Mouse (Mus musculus) midbrain, embryonic 11.5 days (tissue): ENCODE measurements around the gene 1300017J02Rik. TPM values are rescaled to one million over a fixed set of nuclear protein-coding genes. Genes with fewer than 3 reads are reported as not detected.

Source experiments
- ATAC-seq: fragments of 200-750 bp; cut with Nextera tagmentation; 2 replicates; pipeline ENCODE4 v1.8.0; 2017; ENCODE audit warnings: moderate TSS enrichment, moderate library complexity; ENCODE audit not compliant: low FRiP score
- DNase-seq: peaks from one replicate; pipeline ENCODE4 v3.0.0; 2015; ENCODE audit warnings: low spot score; ENCODE audit errors: missing footprints
- H3K27ac ChIP-seq: fragments of 300-500 bp; sonication (generic); 2 replicates; pipeline ENCODE4 v1.5.1; 2014; ENCODE audit warnings: low read depth, low read length
- H3K27me3 ChIP-seq: fragments of 300-500 bp; sonication (generic); 2 replicates; pipeline ENCODE4 v1.6.1; 2014; ENCODE audit warnings: mild to moderate bottlenecking, low read length, moderate library complexity, mixed read lengths; ENCODE audit not compliant: control insufficient read depth, insufficient read depth
- H3K36me3 ChIP-seq: fragments of 300-500 bp; sonication (generic); 2 replicates; pipeline ENCODE4 v1.6.1; 2014; ENCODE audit warnings: mild to moderate bottlenecking, low read length, moderate library complexity, mixed read lengths; ENCODE audit not compliant: control insufficient read depth, insufficient read depth
- H3K4me1 ChIP-seq: fragments of 300-500 bp; sonication (generic); 2 replicates; pipeline ENCODE4 v1.6.1; 2014; ENCODE audit warnings: low read length; ENCODE audit not compliant: control insufficient read depth, insufficient read depth
- H3K4me2 ChIP-seq: fragments of 300-500 bp; sonication (generic); 2 replicates; pipeline ENCODE4 v1.6.1; 2014; ENCODE audit warnings: mild to moderate bottlenecking, moderate library complexity
- H3K4me3 ChIP-seq: fragments of 300-500 bp; sonication (generic); 2 replicates; pipeline ENCODE4 v1.5.1; 2014; ENCODE audit warnings: low read depth, low read length
- H3K9ac ChIP-seq: fragments of 300-500 bp; sonication (generic); 2 replicates; pipeline ENCODE4 v1.6.1; 2014; ENCODE audit warnings: low read length
- H3K9me3 ChIP-seq: fragments of 300-500 bp; sonication (generic); 2 replicates; pipeline ENCODE4 v1.6.1; 2016; ENCODE audit warnings: low read length; ENCODE audit not compliant: control insufficient read depth
- WGBS: fragments of 180-500 bp; shearing (Covaris S2); extraction: QIAGEN DNeasy Blood & Tissue Kit; methylation state at CpG from one replicate; pipeline ENCODE4 v1.1.7; 2014; 5-methylcytosine and 5-hydroxymethylcytosine counted together
- polyA plus RNA-seq: library from polyadenylated mRNA; unstranded; fragments of >200 nt; fragmentation: Nextera tagmentation; extraction: Ambion mirVana; gene quantifications from 2 replicates; pipeline ENCODE4 v1.2.1, GENCODE M21; 2014

Gene 1300017J02Rik
- polyA plus RNA-seq, 1 experiment from 2014 or later = 2.7 TPM

DNA sequence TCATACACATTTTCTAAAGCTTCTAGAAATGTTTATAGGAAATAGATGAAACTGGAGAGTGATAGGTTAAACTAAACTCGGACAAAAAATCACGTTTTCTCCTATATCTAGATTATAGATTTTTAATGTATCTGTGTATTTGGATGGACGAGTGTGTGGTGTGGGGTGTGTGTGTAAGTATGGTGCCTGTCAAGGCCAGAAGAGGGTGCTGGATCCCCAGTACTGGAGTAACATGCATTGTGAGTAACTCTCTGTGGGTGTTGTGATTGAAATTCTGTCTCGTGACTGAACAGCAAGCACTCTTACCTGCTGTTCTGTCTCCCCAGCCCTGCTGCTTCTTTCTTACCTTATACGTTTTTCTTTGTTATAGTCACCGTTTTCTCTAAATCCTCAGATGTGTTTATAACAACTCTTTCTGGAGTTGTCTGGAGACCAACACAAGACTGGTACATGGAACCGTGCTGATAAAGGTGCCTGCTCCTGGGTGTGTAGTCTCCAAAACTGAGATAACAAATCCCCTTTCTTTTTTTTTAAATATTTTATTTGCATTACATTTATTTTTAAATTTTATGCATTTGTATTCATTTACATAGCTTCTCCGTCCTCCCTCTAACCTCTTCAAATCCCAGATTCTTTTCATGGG is 58.2 kb downstream of the 1300017J02Rik start:
- Histone ChIP-seq H3K9me3 (no peaks in the 10 kb centered on the region), H3K27ac (no peak overlapping the region)

DNA sequence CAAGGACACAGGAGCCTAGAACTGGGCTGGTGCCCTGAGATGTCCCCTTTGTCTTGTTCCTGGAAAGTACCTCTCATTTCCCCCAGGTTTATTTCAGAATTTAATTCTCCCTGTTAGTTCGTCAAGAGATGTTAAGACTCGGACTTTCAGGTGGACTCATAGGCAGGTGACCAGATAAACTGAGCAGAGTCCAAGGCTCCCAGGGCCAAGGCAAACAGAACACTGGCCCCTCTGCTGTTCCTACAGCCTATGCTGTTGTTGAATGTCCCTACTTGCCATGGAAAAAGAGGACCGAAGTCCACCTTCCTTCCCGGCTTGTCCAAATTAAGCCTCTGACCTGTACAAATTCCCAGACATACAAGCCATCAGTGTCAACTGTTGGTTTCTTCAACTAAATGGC is 61.2 kb downstream of the 1300017J02Rik start:
- no peak for ATAC-seq
- WGBS = 94% methylated on average over 4 of the region's 4 CpGs
- Histone ChIP-seq H3K9me3 (no peaks in the 10 kb centered on the region), H3K4me1 (no peaks in the 10 kb centered on the region), H3K27ac (no peak overlapping the region), H3K4me2 (no peak overlapping the region), H3K27me3 (no peaks in the 10 kb centered on the region), H3K36me3 (no peaks in the 10 kb centered on the region), H3K9ac (no peak overlapping the region), H3K4me3 (no peak overlapping the region)
- no peak for DNase-seq

More for the DNA sequence above, 58.2 kb downstream of the 1300017J02Rik start:
- no peak overlapping the region for H3K4me2 ChIP-seq
- no peak for ATAC-seq
- H3K36me3 ChIP-seq = no peaks in the 10 kb centered on the region
- no peak overlapping the region for H3K9ac ChIP-seq
- DNase-seq = no peak
- H3K4me3 ChIP-seq = no peak overlapping the region
- no peaks in the 10 kb centered on the region for H3K27me3 ChIP-seq
- no peaks in the 10 kb centered on the region for H3K4me1 ChIP-seq
- 86% methylated on average over 8 of the region's 8 CpGs for WGBS

DNA sequence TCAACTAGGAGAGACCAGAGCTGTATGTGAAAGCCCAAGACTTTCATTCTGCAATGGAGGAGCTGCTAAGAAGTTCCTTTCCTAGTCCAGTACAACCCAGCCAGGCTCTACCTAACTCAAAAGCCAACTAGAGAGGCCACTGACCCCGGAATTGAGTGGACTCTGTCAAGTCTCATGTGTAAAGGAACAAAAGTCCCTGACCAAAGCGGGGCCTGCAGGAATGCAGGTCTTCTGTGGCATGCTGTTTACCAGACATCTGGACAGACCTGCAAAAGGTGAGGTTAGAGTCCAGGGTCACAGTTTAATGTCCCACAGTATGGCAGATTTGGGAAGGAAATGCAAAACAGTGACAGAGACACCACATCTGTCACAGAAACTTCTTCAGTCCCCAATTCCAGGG is 63.7 kb downstream of the 1300017J02Rik start:
- Histone ChIP-seq H3K9me3 (no peaks in the 10 kb centered on the region), H3K27ac (no peak overlapping the region), H3K4me3 (no peak overlapping the region), H3K4me1 (no peaks in the 10 kb centered on the region), H3K36me3 (no peaks in the 10 kb centered on the region), H3K9ac (no peak overlapping the region), H3K4me2 (no peak overlapping the region), H3K27me3 (no peaks in the 10 kb centered on the region)
- 70% methylated on average over 2 of the region's 2 CpGs for WGBS
- ATAC-seq (no peak), DNase-seq (no peak)

DNA sequence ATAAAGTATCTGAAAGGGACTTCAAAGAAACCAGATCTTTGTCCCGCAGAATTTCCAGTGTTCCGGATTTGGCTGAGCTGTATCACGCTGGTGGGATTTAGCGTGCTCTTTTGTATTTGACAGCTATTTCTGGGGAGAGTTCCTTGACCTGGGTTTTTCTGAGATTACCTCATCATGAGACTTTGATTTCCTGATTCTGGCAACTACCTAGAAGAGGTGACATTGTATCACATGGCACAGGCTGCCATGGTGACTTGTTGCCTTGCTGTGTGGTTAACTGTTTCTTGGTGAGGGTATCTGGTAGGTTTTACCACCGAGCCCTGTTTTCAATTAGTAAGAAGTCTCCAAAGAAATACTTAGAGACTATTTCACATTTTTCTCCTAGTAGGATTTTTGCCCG is 65.4 kb downstream of the 1300017J02Rik start:
- no peak overlapping the region for H3K9ac ChIP-seq
- no peak overlapping the region for H3K27ac ChIP-seq
- DNase-seq (no peak), ATAC-seq (no peak)
- no peak overlapping the region for H3K4me3 ChIP-seq
- H3K9me3 ChIP-seq = no peaks in the 10 kb centered on the region
- WGBS = 87% methylated on average over 6 of the region's 6 CpGs
- no peaks in the 10 kb centered on the region for H3K27me3 ChIP-seq
- H3K4me2 ChIP-seq = no peak overlapping the region
- no peaks in the 10 kb centered on the region for H3K36me3 ChIP-seq
- H3K4me1 ChIP-seq = no peaks in the 10 kb centered on the region; the same call in 1 of the 2 replicates

DNA sequence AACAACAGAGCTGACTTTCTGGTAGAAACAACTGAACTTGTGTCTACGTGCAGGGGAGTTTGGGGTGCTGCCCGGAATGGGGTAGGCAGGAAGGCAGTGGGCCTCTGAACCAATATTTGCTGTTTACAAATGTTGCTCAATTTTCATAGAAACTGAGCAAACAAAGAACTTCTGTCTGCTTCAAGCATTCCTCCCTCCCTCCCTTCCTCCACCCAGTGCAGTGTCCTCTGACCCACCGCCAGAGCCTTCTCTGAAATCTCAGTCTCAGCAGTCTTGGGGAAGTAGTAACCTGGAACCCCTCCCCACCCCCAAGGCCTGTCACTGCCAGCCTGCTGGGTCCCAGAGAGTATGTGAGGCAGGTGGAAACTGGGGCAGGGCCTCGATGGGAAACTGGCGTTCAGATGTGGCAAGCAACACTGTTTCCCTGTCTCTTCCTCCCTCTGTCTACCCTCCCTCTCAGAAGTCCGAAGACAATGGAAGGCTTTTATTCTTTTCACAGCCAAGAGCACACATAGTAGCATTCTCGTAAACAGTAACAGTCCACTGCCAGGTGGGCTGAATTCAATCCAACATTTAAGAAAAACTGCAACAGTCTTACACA is 70.2 kb downstream of the 1300017J02Rik start:
- Histone ChIP-seq H3K27me3 (no peaks in the 10 kb centered on the region), H3K9me3 (no peaks in the 10 kb centered on the region), H3K27ac (no peak overlapping the region), H3K4me3 (no peak overlapping the region), H3K4me2 (no peak overlapping the region), H3K9ac (no peak overlapping the region), H3K4me1 (no peaks in the 10 kb centered on the region; the same call in 1 of the 2 replicates), H3K36me3 (no peaks in the 10 kb centered on the region)
- WGBS = 68% methylated on average over 7 of the region's 7 CpGs
- DNase-seq (no peak), ATAC-seq (no peak)

DNA sequence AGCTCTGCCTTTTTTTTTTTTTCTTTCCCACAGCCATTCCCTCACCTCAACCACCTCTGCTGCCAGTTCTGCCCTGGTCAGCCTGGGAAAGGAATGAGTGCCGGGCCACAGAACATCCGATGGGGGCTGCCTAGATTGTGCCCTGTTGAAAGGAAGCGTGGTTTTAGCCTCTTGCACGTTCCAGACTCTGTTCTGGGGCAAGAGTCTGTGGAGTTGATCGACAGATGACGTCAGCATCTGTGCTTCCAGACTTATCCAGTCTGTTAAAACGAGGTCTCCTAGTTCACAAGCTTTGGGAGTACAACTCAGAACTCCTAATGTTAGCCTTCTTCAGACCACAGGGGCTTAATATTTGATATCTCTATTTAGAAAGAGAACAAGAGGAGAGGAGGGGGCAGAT is 70.8 kb downstream of the 1300017J02Rik start:
- Histone ChIP-seq H3K27me3 (no peaks in the 10 kb centered on the region), H3K4me3 (no peak overlapping the region), H3K4me1 (no peaks in the 10 kb centered on the region; the same call in 1 of the 2 replicates), H3K9me3 (no peaks in the 10 kb centered on the region), H3K36me3 (no peaks in the 10 kb centered on the region), H3K27ac (no peak overlapping the region), H3K9ac (no peak overlapping the region), H3K4me2 (no peak overlapping the region)
- WGBS = 86% methylated on average over 7 of the region's 7 CpGs
- ATAC-seq = no peak
- DNase-seq = no peak

DNA sequence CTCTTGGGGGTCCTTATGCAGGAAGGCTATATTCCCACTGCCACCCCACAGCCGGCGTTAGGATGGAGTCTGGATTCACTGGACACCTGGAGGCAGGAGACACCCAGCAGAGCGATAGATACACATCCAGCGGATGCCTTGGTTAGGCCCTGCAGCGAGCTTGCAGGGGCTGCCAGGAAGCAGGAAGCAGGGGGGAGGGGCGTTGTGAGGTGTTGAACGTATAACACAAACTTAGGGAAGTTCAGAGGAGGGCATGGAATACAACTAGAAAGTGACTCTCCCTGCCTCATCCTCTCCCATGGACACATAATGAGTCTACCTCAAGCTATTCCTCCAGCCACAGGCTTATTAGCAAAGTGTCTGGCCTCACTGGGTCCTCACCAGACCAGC is 71.9 kb downstream of the 1300017J02Rik start:
- WGBS = 69% methylated on average over 7 of the region's 7 CpGs
- ATAC-seq = no peak
- Histone ChIP-seq H3K27ac (no peak overlapping the region), H3K4me1 (no peaks in the 10 kb centered on the region; the same call in 1 of the 2 replicates), H3K9me3 (no peaks in the 10 kb centered on the region), H3K36me3 (no peaks in the 10 kb centered on the region), H3K4me2 (no peak overlapping the region), H3K9ac (no peak overlapping the region), H3K4me3 (no peak overlapping the region), H3K27me3 (no peaks in the 10 kb centered on the region)
- no peak for DNase-seq

DNA sequence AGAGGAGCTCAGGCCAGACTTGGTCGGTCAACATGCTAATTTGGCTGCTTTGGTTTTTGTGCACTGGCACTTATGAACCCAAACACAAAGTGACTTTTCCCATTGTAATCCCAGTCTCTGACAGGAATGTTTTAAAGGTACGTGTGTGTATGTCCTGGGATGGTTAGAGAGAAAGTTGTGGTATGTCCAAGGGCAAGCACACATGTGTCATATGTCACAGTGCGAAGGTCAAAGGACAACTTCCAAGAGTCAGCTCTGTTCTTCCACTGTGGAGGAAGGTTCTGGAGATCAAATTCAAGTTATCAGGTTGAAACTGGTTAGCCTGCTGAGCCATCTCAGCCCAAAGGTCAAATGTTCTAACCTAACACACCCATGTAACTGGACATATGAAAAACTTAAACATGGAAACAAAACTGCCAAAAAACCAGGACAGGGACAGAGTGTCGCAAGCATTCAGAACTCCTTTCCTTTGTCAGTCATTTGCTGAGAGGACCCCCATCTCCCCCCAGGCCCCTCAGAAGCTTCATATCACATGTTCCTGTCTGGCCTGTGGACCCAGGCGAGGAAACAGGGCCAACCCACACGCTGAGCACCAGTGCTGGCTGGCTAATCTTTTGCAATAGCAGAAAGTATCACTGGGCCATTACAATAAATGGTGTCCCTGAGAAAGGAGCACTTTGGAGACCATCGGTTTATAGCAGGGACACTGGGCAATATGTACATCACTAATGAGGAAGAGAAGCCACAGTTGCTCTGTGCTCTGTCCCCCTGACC is 72.5 kb downstream of the 1300017J02Rik start:
- WGBS = 88% methylated on average over 7 of the region's 7 CpGs
- H3K27ac ChIP-seq = no peak overlapping the region

More for the DNA sequence above, 72.5 kb downstream of the 1300017J02Rik start:
- H3K9me3 ChIP-seq = no peaks in the 10 kb centered on the region
- no peak overlapping the region for H3K9ac ChIP-seq
- DNase-seq (no peak), ATAC-seq (no peak)
- no peaks in the 10 kb centered on the region for H3K36me3 ChIP-seq
- H3K4me3 ChIP-seq = no peak overlapping the region
- no peaks in the 10 kb centered on the region; the same call in 1 of the 2 replicates for H3K4me1 ChIP-seq
- H3K27me3 ChIP-seq = no peaks in the 10 kb centered on the region
- no peak overlapping the region for H3K4me2 ChIP-seq
